Mouse (Mus musculus) R1 (cell line): ENCODE results near the gene Slc12a3.

Experiments used
- DNase-seq: peaks from one replicate; pipeline ENCODE4 v3.0.0-alpha.2; 2018; ENCODE audit warnings: low read depth, low spot score

The Slc12a3 gene

DNA sequence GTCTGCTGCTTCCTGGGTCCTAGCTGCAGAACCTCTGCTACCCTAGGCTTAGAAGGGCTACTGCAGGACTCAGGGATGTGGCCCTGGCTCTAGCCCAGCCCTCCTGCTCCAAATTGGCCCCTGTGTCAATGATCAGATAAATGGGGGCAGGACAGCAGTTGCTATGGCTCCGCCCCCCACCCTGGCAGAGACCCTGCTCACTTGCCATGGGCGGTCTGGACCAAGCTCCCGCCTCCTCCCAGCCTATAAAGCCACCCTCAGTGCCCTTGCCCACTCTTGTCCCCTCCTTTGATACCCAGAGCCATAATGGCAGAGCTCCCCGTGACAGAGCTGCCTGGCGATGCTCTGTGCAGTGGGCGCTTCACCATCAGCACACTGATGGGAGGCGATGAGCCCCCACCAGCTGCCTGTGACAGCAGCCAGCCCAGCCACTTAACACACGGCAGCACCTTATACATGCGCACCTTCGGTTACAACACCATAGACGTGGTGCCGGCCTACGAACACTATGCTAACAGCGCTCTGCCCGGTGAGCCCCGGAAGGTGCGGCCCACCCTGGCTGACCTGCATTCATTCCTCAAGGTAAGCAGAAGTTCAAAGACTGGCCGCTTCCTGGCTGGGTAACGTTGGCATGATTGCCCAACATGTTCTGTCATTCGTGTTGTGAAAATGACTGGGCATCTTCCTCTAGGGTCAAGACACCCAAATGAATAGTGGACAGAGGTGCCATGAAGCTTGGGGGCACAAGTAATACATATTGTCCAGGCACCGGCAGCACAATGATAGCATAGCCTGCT is at the start of gene Slc12a3:
TSS of gene Slc12a3 (plus strand) at position 270 of the 797 bp plus-strand sequence.
- no peak for DNase-seq

DNA sequence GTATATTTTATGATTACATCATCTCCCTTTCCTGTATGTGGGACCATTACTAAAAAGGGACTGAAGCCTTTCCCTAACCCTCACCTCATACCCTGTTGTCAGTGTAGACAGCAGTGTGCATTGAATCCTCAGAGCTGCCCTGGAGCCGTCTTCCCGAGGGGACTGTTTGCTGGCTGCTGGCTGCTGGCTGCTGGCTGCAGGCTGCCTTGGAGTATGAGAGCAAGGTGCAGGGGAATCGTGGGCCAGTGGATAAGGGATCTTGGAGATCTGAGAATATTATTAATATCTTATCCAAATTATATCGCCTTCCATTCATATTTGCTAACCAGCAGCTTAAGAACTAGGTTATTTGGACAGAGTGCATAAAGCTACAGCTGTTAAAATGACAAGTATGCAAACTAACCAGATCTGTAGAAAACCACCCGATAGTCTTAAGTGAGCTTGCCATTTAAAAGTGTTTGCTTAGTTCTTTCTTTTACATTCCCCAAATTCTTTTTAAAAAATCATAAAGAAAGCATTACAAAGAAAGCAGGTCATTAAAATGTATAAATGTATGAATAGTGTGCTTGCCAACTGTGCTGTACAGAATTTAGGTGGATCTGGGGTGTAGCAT is 48.9 kb upstream of the Slc12a3 start:
- no peak for DNase-seq

DNA sequence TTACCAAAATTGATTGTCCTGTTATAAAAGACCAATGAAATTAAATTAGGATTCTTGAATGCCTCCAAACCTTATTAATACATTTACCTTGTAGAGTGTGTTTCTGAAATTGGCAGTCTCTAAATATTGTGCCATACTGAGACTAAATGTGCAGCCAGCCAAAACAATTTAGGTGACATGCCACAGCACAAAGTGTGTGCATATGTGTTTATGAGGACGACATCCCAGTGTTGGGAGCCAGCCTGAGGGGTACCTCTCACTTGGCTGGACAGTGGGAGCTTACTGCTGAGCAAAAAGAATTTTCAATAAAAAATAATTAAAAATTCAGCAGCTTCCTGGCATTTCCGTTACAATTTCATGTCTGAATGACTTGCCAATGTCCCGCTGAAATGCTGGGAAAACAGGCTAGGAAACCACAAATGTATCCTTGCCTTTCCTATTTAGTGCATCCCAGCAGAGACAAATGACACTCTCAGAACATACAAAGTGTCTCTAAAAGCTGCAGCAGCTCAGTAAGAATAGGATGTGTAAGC is 46.5 kb upstream of the Slc12a3 start:
- no peak for DNase-seq

DNA sequence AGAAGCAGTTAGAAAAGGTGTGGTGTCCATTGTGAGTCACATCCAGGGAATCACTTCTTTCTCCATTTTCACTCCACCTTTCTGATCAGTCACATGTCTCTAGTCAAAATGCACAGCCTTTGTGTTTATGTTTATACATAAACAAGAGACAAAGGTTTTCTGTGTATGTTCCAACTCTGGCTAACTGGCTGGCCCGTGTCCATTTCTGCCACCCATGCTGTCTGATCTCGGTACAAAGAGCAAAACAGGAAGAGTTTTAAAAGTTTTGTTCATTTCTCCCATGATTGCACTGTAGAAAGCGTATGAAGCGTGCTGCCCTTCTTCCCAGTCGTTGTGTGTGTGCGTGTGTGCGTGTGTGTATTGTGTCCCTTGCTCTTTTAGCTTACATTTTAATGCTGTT is 44.8 kb upstream of the Slc12a3 start:
- no peak for DNase-seq

DNA sequence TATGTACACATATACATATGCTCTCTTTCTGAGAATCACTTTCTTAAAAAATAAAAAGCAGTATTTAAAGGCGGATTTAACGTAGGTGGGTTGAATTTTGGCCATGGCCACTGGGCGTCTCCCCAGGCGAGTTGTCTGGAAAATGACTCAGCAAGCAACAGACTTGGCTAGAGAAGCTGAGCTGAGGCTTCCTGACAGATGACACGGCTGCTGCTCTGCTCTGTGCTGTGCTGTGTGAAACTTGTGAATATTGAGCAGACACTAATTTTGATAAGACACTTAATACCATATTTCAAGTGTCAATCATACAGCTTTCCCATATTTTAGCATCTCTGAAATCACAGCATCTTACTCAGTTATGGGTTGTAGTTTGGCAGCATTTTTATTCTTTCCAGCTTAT is 38.4 kb upstream of the Slc12a3 start:
- no peak for DNase-seq

DNA sequence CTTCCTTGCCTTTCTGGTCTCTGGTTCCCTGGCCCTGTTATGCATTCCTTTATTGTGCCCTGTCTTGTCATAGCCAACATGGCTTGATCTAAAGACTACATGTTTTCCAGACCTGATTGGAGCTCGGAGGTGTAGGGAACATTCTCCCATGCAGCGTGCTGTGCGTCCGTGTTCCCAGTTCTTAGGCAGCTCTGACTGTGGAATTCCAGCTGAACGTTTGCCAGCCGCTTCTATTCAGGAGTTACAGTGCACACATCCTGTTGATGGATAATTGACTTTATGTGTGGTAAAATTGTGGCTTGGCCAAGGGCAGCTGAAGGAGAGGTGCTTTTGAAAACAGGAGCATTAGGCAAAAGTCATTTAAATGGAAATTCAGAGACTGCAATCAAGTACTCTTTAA is 36.9 kb upstream of the Slc12a3 start:
- DNase-seq = peak; percentile 49

DNA sequence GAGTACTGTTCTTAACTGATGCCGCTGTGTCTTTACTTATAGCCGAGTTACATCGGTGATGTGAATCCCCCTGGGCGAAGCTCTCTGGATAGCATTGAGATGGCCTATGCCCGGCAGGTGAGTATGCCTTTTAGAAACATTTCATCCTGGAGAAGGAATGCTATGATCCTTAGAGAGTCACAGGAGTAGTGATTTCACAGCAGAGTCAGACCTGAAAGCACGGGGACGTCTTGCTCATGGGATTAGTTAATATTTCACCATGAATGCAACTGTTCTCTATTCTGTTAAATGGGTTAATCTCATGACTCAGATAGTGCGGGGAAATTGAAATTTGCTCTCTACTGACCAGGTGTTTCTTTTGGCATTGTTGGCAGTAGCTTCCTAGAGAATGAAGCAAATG is 36.4 kb upstream of the Slc12a3 start:
- DNase-seq = no peak

DNA sequence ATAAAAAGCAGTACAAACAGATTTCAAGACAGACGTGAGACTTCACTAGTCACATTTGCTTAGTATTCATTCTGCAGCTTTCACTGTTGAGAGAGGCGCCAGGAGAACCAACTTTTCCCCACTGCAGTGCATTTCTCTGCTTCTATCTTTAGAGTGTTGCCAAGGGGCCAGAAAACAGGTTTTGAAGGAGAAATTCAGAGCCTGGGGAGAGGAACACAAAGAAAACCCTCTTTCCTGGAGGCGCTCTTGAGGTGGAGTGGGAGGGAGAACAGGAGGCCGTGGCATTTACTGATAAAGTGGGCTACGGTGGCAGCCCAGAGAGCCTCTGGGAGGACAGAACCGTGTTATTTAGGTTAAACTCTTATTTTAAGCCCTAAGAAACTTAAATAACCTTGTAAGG is 33.3 kb upstream of the Slc12a3 start:
- DNase-seq = no peak

DNA sequence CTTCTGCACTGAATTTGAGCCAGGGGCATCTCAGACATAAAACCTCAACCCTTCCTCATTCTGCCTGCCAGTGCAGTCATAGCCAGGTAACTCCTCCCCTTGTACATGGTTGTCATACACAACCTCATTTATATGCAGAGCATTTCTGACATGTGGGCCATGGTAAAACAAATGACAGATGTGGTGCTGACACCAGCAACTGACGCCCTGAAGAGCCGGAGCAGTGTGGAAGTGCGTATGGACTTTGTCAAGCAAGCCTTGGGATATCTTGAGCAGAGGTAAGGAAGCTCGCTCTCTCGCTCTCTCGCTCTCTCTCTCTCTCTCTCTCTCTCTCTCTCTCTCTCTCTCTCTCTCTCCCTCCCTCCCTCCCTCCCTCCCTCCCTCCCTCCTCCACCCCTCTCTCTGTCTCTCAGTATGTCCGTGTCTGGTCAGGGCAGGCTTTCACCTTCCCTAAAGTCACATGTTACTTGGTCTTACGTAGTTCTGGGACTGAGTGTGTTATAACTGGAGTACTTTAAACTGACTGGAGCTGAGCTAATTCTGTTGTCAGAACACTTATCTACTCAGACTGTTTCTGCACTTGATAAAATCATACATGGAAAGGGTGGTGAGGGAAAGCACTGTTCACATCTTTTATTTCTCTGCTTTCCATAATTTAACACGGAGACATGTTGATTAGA is 32.5 kb upstream of the Slc12a3 start:
- no peak for DNase-seq

DNA sequence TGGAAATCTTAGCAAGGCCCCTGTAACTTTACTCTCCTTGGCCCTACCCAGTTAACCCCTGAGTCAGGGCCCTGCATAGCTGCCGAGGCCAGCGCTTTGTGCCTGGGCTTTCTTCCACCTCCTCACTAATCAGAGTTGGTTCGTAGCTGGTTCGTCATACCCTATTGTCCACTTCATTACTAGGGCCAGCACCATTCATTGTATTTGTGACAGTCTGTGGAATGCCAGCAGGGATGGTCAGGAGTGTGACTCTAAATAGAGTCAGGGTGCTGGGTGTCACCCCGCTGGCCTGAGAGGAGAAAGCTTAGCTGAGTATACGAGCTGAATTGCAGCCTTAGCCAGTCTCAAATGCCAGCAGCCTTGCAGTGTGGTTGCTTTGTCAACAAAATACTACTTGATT is 31.9 kb upstream of the Slc12a3 start:
- DNase-seq = no peak

DNA sequence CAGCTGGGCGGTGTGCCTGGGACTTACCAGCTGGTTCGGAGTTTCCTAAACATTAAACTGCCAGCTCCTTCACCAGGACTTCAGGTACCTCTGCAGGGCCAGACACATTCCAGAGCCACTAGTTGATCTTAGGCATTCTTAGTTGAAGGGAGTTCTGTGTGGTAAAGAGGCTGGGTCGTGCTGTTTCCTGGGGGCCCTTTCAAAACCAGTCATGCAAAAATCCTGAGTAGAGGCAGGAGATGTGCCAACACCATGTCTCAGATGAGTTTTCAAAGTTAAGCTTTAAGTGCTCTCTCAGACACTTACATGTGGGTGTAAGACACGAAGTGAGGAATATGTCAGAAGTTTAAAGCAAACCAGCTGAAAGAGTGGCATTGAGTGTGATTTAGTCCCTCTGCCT is 28.2 kb upstream of the Slc12a3 start:
- no peak for DNase-seq

DNA sequence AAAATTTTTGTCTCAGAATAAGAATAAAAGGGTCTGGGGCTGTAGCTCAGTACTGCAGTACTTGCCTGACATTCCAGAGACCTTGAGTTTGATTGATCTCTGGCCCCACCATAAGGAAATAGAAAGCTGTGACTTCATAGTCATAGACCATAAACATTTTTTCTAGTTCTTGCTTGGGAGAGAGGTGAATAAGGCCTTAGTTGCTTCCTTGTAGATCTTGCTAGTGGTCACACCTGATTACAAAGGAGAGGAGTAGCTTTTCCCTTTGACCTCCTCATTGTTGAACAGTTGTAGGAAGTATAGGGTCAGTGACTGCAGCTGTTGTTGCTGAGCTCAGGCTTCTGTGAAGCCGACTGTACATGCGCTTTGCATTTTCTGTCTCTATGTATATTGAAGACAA is 24.6 kb upstream of the Slc12a3 start:
- no peak for DNase-seq

DNA sequence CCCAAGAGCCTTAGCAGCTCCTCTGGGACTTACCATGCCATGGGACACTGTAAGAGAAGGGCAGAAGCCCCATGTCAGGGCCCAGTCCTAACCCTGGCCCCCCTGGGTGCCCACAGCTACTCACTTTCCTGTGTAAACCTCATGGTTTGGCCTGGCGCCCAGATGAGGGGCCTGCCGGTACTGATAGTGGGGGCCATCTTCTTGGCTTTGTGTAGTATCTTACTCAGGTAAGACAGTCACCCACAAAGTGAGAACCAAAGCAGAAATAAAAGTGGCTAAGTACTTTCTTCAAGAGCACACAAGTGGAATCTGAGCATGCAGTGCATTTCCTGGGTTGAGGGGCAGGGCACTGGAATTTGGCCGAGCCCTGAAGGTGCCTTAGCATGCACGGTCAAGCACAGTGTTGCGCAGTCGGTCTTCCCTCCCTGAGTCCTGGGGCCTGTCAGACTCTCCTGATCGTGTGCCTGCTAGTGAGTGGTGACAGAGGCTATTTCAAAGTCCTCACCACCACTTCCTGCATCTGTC is 21.9 kb upstream of the Slc12a3 start:
- DNase-seq = peak; percentile 16

DNA sequence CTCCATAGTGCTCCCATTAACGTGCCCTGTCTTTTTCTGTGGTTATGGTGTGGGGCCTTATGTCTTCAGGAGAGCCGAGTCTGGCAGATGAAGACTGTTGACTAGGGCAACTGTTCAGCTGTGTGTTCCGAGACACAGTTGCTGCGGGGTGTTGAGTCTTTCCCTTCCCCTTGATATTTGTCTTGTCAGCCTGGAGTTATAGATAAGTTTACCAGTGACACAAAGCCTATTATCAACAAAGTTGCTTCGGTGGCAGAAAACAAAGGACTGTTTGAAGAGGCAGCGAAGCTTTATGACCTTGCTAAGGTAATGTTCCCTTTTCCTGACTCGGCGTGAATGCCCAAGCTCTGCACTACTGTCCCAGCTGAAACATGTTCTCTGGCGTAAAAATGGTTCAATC is 21.3 kb upstream of the Slc12a3 start:
- no peak for DNase-seq

DNA sequence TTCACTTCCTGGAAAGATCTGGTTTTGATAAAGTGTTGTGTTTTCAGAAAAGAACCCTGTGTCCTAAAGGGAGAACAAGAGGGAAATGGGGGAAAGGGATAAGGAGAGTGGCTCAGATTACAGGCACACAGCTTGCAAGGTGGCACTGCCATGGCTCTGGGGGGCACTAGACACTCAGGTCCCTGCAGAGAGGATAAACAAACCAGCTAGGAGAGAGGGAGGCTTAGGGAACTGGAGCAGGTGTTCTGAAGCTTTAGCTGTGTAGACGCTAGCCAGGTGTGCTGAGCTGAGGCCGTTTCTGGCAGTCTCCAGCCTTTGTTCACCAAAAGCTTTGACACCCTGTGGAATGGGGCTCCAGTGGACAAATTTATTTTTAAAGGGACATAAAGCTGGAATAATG is 14.9 kb upstream of the Slc12a3 start:
- DNase-seq = no peak

DNA sequence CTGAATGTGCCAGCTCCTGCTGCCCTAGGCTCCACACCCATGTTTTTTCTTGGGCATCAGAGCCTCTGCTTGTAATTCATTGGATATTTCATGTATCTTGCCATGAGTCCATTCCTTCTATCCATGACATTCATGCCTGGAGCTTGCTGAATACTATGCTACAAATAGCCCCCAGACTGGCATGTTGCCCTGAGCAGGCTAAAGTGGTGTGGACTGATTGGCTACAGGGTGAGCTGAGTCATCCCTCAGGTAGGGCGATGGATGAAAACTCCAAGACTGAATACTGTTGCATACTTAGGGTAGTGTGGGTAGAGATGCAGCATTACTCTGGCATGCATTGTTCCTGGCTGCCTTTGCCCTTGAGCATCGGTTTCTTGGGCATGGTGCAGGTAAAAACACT is 11.8 kb upstream of the Slc12a3 start:
- DNase-seq = no peak

DNA sequence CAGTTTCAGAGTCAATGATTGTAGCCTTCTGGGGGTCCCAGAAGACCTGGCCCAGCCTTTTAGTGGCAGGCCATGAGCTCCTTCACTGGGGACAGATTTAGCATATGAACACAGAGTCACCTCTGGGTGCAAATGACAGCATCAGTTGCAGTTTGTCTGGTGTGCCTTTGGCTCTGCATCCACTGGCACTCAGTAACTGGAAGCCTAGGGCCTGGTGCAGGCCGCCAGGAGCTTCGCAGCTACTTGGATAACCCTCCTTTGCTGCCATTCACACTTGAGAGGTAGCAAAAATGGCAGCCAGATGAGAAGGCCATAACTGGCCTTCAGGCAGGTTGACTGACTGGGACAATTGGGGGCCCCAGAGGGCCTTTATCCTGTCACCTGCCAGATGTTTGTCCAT is 11.3 kb upstream of the Slc12a3 start:
- DNase-seq = no peak

DNA sequence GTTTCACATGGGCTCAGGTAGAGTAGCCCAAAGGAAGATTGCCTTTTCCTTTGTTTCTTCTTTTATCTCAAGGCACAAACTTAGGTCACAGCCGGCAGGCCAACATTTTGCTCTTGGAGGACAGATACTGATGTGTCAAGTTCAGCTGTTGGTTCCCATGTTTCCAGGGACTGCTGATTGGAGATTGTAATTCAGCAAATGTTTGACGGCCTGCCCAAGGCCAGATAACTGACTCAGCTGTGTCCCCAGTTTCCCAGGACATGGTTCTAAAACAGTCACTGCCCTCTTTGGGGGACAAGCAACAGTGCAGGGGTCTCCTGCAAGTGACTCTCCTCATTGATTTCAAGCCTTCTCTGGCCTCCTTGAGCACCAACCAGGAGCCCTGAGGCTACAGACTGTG is 9.0 kb upstream of the Slc12a3 start:
- no peak for DNase-seq

DNA sequence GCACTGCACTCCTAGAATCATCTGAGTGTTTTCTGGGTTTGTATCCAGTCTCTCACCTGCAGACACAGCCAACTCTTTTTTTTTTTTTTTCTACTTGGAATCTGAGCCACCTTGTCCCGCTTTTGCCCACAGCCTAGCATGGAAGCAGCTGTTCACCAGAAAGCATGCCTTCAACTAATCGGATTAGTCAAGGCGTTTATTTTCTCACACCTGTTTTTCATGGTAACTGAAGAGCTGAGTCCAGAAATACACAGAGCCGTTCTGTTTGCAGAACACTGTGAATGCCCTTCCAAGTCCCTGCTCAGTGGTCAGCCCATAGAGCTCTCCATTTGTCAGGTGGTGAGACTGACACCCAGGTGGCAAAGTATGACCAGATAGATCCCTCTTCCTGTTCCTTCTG is 6.9 kb upstream of the Slc12a3 start:
- DNase-seq = no peak

DNA sequence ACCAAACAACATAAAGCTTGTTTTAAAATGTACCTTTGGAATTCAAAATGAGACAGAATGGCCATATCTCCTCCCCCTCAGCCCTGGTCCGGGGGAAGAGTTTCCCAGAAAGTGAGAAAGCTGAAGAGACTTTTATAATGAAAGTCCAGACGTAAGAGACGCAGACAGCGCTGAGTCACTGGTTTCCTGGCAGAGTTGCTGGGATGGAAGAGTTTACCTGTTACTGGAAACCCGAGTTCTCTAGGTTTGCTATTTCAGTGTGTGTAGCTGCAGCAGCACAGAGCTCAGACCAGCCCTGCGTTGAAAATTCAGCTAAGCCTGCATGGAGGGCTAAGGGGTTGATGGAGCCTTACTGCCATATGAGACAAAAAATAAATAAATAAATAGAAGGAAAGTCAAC is 6.0 kb upstream of the Slc12a3 start:
- DNase-seq = no peak

DNA sequence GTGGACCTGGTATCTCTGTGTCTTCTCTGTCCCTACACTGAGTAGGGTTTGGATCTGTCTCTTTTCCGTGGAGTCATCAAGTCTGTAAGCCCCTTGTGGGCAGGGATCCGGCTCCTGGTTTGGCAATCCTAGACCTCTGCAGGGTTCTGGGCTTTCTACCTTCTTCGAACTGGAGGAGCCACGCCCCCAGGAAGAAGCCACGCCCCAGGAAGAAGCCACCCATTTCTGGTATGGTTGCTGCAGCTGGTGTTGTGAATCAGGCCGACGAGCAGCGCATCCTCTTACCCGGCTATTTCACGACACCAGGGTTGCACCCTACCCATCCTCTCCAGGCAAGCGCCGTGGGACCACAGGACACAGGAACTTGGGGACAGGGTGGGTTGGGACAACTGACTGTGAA is 4.9 kb upstream of the Slc12a3 start:
- peak; percentile 68 for DNase-seq

DNA sequence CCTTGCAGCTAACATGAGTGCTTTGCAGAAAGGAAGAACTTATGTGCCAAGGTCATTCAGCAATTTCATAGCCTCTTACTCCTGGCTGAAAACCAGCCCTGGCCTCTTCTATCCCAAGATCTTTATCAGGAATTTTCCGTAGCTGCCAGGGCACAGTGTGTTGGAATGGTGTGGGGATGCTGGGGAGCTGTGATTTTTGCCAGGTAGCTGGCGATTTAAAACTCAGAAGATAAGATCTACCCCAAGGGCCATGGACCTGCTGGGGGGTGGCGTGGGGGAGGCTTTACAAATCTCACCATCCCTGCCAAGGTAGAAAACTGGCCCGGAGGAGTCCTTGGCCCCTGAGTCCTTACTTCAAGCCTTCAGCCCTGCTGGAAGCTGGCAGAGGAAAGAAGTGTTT is 3.0 kb upstream of the Slc12a3 start:
- no peak for DNase-seq

DNA sequence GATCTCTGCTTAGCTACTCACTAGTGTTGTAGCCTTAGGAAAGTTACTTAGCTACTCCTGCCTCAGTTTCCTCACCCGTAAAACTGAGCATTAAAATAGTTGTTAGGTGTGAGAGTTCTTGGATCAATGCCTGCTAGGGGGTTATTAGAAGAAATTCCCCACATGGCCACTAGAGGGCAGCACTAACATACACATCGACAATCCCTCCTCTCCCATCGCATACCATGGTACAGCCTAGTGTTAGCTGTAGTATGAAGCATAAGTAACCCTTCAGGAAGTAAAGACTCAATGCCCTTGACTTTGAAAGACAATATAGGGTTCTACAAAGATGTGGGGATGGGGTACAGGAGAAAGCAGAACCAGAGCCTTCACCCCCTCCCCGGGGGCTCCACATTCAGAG is 1.7 kb downstream of the Slc12a3 start:
- peak; percentile 72 for DNase-seq
